Mouse (Mus musculus) intestine, embryonic 16.5 days (tissue): ENCODE results near the gene Crmp1. TPM values are rescaled to one million over a fixed set of nuclear protein-coding genes. Genes with fewer than 3 reads are reported as not detected.

ENCODE experiments used
- ATAC-seq: fragments of 200-750 bp; cut with Nextera tagmentation; 2 replicates; pipeline ENCODE4 v1.8.0; 2017; ENCODE audit warnings: moderate TSS enrichment, moderate library complexity
- H3K27ac ChIP-seq: fragments of 300-500 bp; sonication (generic); 2 replicates; pipeline ENCODE4 v1.5.1; 2014; ENCODE audit warnings: mild to moderate bottlenecking, low read length
- H3K27me3 ChIP-seq: fragments of 300-500 bp; sonication (generic); replicated peaks from 2 replicates; pipeline ENCODE4 v1.6.1; 2014; ENCODE audit warnings: low read length, control low read depth, mixed read lengths; ENCODE audit not compliant: control insufficient read depth, insufficient read depth
- H3K36me3 ChIP-seq: fragments of 300-500 bp; sonication (generic); 2 replicates; pipeline ENCODE4 v1.6.1; 2014; ENCODE audit warnings: low read length, control low read depth; ENCODE audit not compliant: control insufficient read depth, insufficient read depth
- H3K4me1 ChIP-seq: fragments of 300-500 bp; sonication (generic); 2 replicates; pipeline ENCODE4 v1.6.1; 2014; ENCODE audit warnings: low read length, control low read depth, mixed read lengths; ENCODE audit not compliant: control insufficient read depth, insufficient read depth
- H3K4me2 ChIP-seq: fragments of 300-500 bp; sonication (generic); 2 replicates; pipeline ENCODE4 v1.6.1; 2014; ENCODE audit warnings: low read depth, low read length, control low read depth
- H3K4me3 ChIP-seq: fragments of 300-500 bp; sonication (generic); 2 replicates; pipeline ENCODE4 v1.5.1; 2014; ENCODE audit warnings: mild to moderate bottlenecking, low read length
- H3K9ac ChIP-seq: fragments of 300-500 bp; sonication (generic); 2 replicates; pipeline ENCODE4 v1.6.1; 2014; ENCODE audit warnings: low read depth, low read length
- H3K9me3 ChIP-seq: fragments of 300-500 bp; sonication (generic); 2 replicates; pipeline ENCODE4 v1.6.1; 2016; ENCODE audit warnings: low read length, control low read depth; ENCODE audit not compliant: control insufficient read depth
- WGBS: fragments of 180-500 bp; shearing (Covaris S2); extraction: QIAGEN DNeasy Blood & Tissue Kit; methylation state at CpG from one replicate; pipeline ENCODE4 v1.1.7; 2014; 5-methylcytosine and 5-hydroxymethylcytosine counted together
- polyA plus RNA-seq: library from polyadenylated mRNA; unstranded; fragments of >200 nt; fragmentation: Nextera tagmentation; extraction: Ambion mirVana; gene quantifications from 2 replicates; pipeline ENCODE4 v1.2.1, GENCODE M21; 2015

The Crmp1 gene
- polyA plus RNA-seq, 1 experiment from 2014 or later, result 26.0 TPM

DNA sequence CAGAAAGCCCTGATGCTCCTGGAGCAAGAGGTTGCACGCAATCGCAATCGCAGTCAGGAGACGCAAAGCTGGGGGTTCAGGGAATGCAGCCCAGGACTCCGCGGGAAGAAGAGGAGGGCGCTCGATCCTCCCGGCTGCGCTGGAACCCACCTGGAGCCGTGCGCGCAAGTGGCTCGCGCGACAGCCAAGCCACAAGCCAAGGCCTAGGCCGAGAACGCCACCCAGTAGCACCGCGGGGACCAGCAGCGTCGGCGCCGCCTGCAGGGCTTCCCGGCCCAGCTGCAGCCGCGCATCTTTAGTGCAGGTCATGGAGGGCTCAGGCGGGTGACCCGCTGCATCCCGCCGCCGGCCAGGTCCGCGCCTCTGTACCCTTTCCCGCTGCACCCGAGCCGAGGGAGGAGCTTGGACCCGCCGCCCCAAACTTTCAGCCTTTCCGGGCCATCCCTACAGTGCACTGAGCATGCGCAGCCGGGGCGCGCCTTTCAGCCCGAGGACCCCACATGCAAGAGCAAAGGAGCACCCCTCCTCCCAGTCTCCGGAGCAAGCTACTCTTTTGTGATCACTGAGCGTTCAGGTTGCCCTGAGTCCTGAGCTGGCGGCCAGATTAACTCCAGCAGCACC, 94.9 kb downstream of the Crmp1 start, which contains the start of gene Evc:
Evc (minus strand) TSS at position 410 of the 621 bp plus-strand sequence.
- Histone ChIP-seq H3K4me2 (peak within 1 kb of the TSS; percentile 91), H3K9me3 (no peaks in the 10 kb centered on the region), H3K27ac (0 out of 2 replicates have a peak within 1 kb of the TSS, but pooled peaks have one; percentile 29), H3K27me3 (no peaks in the 10 kb centered on the region), H3K4me3 (peak within 1 kb of the TSS; percentile 71), H3K36me3 (no peaks in the 10 kb centered on the region), H3K4me1 (peaks cover 23% of the 10 kb centered on the region), H3K9ac (peak within 1 kb of the TSS; percentile 76)
- ATAC-seq, result peak; percentile 75
- WGBS, result under 1% methylated on average over 48 of the region's 48 CpGs

DNA sequence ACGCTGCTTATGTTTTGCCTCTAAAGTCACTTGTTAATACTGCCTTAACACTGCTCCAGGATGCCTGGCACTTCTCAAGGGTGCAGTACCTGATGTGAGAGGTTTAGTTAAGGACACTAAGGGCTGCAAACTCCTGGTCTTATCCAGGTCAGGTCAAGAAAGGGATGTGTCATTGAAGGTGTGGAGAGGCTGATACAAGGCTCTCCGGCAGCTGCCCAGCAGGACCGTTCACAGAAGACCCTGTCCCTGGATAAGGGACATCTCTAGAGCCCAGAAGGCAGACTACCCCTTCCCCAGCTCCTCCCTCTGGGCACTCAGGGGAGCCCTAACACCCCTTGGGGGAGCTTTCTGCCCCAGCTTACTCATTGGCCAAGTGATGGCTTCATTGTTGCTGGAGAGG, 96.0 kb downstream of the Crmp1 start:
- H3K4me1 ChIP-seq, result peaks cover 23% of the 10 kb centered on the region
- no peaks in the 10 kb centered on the region for H3K27me3 ChIP-seq
- peak overlapping the region; percentile 65 for H3K27ac ChIP-seq
- peak overlapping the region; percentile 76 for H3K9ac ChIP-seq
- H3K9me3 ChIP-seq, result no peaks in the 10 kb centered on the region
- H3K4me2 ChIP-seq, result peak overlapping the region; percentile 74
- WGBS, result 75% methylated on average over 3 of the region's 3 CpGs
- peak; percentile 13; the same call in 1 of the 2 replicates for ATAC-seq
- no peaks in the 10 kb centered on the region for H3K36me3 ChIP-seq
- peak overlapping the region; percentile 71 for H3K4me3 ChIP-seq

- under 1% methylated on average over 27 of the region's 27 CpGs for WGBS
- H3K9ac ChIP-seq, result peak within 1 kb of the TSS; percentile 76
- ATAC-seq, result peak; percentile 88
Measured at GRCm38 (mm10) chr5:37338288-37338687, 96.5 kb downstream of the Crmp1 start, which contains the start of gene Evc2. TSS of gene Evc2 (plus strand) at chr5:37338499.

More at GRCm38 (mm10) chr5:37338288-37338687, 96.5 kb downstream of the Crmp1 start, which contains the start of gene Evc2:
- Histone ChIP-seq H3K9me3 (no peaks in the 10 kb centered on the region), H3K4me1 (peaks cover 23% of the 10 kb centered on the region), H3K27me3 (no peaks in the 10 kb centered on the region), H3K4me3 (peak within 1 kb of the TSS; percentile 71), H3K4me2 (peak within 1 kb of the TSS; percentile 91), H3K27ac (peak within 1 kb of the TSS; percentile 65), H3K36me3 (no peaks in the 10 kb centered on the region)

Other genes with a start within 250 kb of the Crmp1 start
- gene Gm1043, start 156.6 kb upstream of the Crmp1 start, polyA plus RNA-seq, result 0.04 and 0.06 TPM in 2 replicates
- 8.8 and 10.5 TPM in 2 replicates for gene Evc, start 95.0 kb downstream of the Crmp1 start, polyA plus RNA-seq
- gene Evc2, start 96.6 kb downstream of the Crmp1 start, polyA plus RNA-seq, result 8.5 and 9.4 TPM in 2 replicates